Mouse (Mus musculus) liver, embryonic 11.5 days (tissue): ENCODE data around the gene Gstm7. TPM values are rescaled to one million over a fixed set of nuclear protein-coding genes. Genes with fewer than 3 reads are reported as not detected.

Source experiments
- ATAC-seq: fragments of 200-750 bp; cut with Nextera tagmentation; replicated peaks from 2 replicates; pipeline ENCODE4 v1.8.0; 2017; ENCODE audit warnings: moderate number of reproducible peaks, mild to moderate bottlenecking, moderate TSS enrichment, moderate library complexity; ENCODE audit not compliant: low FRiP score
- DNase-seq: peaks from one replicate; pipeline ENCODE4 v3.0.0-alpha.2; 2017; ENCODE audit warnings: low spot score
- H3K27ac ChIP-seq: fragments of 300-500 bp; sonication (generic); 2 replicates; pipeline ENCODE4 v1.5.1; 2014; ENCODE audit warnings: mild to moderate bottlenecking, low read depth, low read length, control low read depth
- H3K27me3 ChIP-seq: fragments of 300-500 bp; sonication (generic); replicated peaks from 2 replicates; pipeline ENCODE4 v1.6.1; 2014; ENCODE audit warnings: low read length, mixed read lengths; ENCODE audit not compliant: control insufficient read depth, insufficient read depth
- H3K36me3 ChIP-seq: fragments of 300-500 bp; sonication (generic); 2 replicates; pipeline ENCODE4 v1.6.1; 2014; ENCODE audit warnings: mild to moderate bottlenecking, low read length, moderate library complexity, mixed read lengths; ENCODE audit not compliant: control insufficient read depth, insufficient read depth
- H3K4me1 ChIP-seq: fragments of 300-500 bp; sonication (generic); replicated peaks from 2 replicates; pipeline ENCODE4 v1.6.1; 2014; ENCODE audit warnings: low read length, mixed read lengths; ENCODE audit not compliant: control insufficient read depth, insufficient read depth
- H3K4me2 ChIP-seq: fragments of 300-500 bp; sonication (generic); 2 replicates; pipeline ENCODE4 v1.6.1; 2014; ENCODE audit warnings: mild to moderate bottlenecking, control low read depth, moderate library complexity
- H3K4me3 ChIP-seq: fragments of 300-500 bp; sonication (generic); 2 replicates; pipeline ENCODE4 v1.5.1; 2014; ENCODE audit warnings: low read depth, low read length, control low read depth
- H3K9ac ChIP-seq: fragments of 300-500 bp; sonication (generic); 2 replicates; pipeline ENCODE4 v1.6.1; 2014; ENCODE audit warnings: low read depth, low read length, control low read depth
- H3K9me3 ChIP-seq: fragments of 300-500 bp; sonication (generic); 2 replicates; pipeline ENCODE4 v1.6.1; 2016; ENCODE audit warnings: low read length, inconsistent platforms, mixed read lengths; ENCODE audit not compliant: control insufficient read depth
- WGBS: fragments of 180-500 bp; shearing (Covaris S2); extraction: QIAGEN DNeasy Blood & Tissue Kit; methylation state at CpG from one replicate; pipeline ENCODE4 v1.1.7; 2014; 5-methylcytosine and 5-hydroxymethylcytosine counted together
- polyA plus RNA-seq: library from polyadenylated mRNA; unstranded; fragments of >200 nt; fragmentation: Nextera tagmentation; extraction: Ambion mirVana; gene quantifications from 2 replicates; pipeline ENCODE4 v1.2.1, GENCODE M21; 2014

Gstm7 gene
- polyA plus RNA-seq, 1 experiment from 2014 or later, result 10.8 TPM

- H3K4me2 ChIP-seq, result no peak overlapping the region
- H3K9me3 ChIP-seq, result no peaks in the 10 kb centered on the region
- no peak for ATAC-seq
- H3K36me3 ChIP-seq, result no peaks in the 10 kb centered on the region
- WGBS, result 86% methylated on average over 4 of the region's 4 CpGs
- no peak overlapping the region for H3K4me3 ChIP-seq
- H3K4me1 ChIP-seq, result no peaks in the 10 kb centered on the region
- no peaks in the 10 kb centered on the region for H3K27me3 ChIP-seq
- no peak overlapping the region for H3K27ac ChIP-seq
- DNase-seq, result no peak
- no peak overlapping the region for H3K9ac ChIP-seq
These were observed 1.9 kb downstream of the Gstm7 start for GRCm38 (mm10) chr3:107929731-107930130.

- H3K4me3 ChIP-seq, result no peak overlapping the region
- H3K36me3 ChIP-seq, result no peaks in the 10 kb centered on the region
- no peaks in the 10 kb centered on the region for H3K4me1 ChIP-seq
- H3K9ac ChIP-seq, result no peak overlapping the region
- H3K27ac ChIP-seq, result no peak overlapping the region
- 73% methylated on average over 4 of the region's 4 CpGs for WGBS
- ATAC-seq (no peak), DNase-seq (no peak)
- H3K27me3 ChIP-seq, result no peaks in the 10 kb centered on the region
- no peaks in the 10 kb centered on the region for H3K9me3 ChIP-seq
- no peak overlapping the region for H3K4me2 ChIP-seq
These were observed 2.4 kb downstream of the Gstm7 start for GRCm38 (mm10) chr3:107929243-107929642.

- no peaks in the 10 kb centered on the region for H3K36me3 ChIP-seq
- ATAC-seq (no peak), DNase-seq (no peak)
- H3K4me3 ChIP-seq, result no peak overlapping the region
- no peaks in the 10 kb centered on the region for H3K27me3 ChIP-seq
- H3K27ac ChIP-seq, result no peak overlapping the region
- no peaks in the 10 kb centered on the region for H3K4me1 ChIP-seq
- WGBS, result 84% methylated on average over 11 of the region's 11 CpGs
- no peak overlapping the region for H3K4me2 ChIP-seq
- H3K9ac ChIP-seq, result no peak overlapping the region
- H3K9me3 ChIP-seq, result no peaks in the 10 kb centered on the region
These were observed 2.9 kb downstream of the Gstm7 start for GRCm38 (mm10) chr3:107928691-107929090.

- no peaks in the 10 kb centered on the region for H3K36me3 ChIP-seq
- no peak overlapping the region for H3K27ac ChIP-seq
- no peaks in the 10 kb centered on the region for H3K4me1 ChIP-seq
- WGBS, result 90% methylated on average over 3 of the region's 3 CpGs
- no peak overlapping the region for H3K4me3 ChIP-seq
- ATAC-seq (no peak), DNase-seq (no peak)
- no peaks in the 10 kb centered on the region for H3K9me3 ChIP-seq
- H3K27me3 ChIP-seq, result no peaks in the 10 kb centered on the region
- H3K9ac ChIP-seq, result no peak overlapping the region
- H3K4me2 ChIP-seq, result no peak overlapping the region
These were observed 3.8 kb downstream of the Gstm7 start for GRCm38 (mm10) chr3:107927841-107928240.

GRCm38 (mm10) chr3:107925335-107925734 lies 6.3 kb downstream of the Gstm7 start:
- Histone ChIP-seq H3K9me3 (no peaks in the 10 kb centered on the region), H3K4me3 (no peak overlapping the region), H3K4me2 (no peak overlapping the region), H3K27ac (no peak overlapping the region), H3K4me1 (no peaks in the 10 kb centered on the region), H3K9ac (no peak overlapping the region), H3K27me3 (no peaks in the 10 kb centered on the region), H3K36me3 (no peaks in the 10 kb centered on the region)
- ATAC-seq (no peak), DNase-seq (no peak)
- 85% methylated on average over 3 of the region's 3 CpGs for WGBS

- Histone ChIP-seq H3K9me3 (no peaks in the 10 kb centered on the region), H3K9ac (no peak overlapping the region), H3K4me3 (no peak overlapping the region), H3K4me1 (no peaks in the 10 kb centered on the region), H3K27ac (no peak overlapping the region), H3K4me2 (no peak overlapping the region), H3K36me3 (no peaks in the 10 kb centered on the region), H3K27me3 (no peaks in the 10 kb centered on the region)
- DNase-seq (no peak), ATAC-seq (no peak)
- WGBS, result 81% methylated on average over 5 of the region's 5 CpGs
These were observed 11.3 kb downstream of the Gstm7 start for GRCm38 (mm10) chr3:107920348-107920747.

GRCm38 (mm10) chr3:107917783-107918408 lies 13.7 kb downstream of the Gstm7 start:
- Histone ChIP-seq H3K9me3 (no peaks in the 10 kb centered on the region), H3K27ac (no peak overlapping the region), H3K9ac (no peak overlapping the region), H3K36me3 (no peaks in the 10 kb centered on the region), H3K4me1 (no peaks in the 10 kb centered on the region), H3K4me2 (no peak overlapping the region), H3K27me3 (no peaks in the 10 kb centered on the region), H3K4me3 (no peak overlapping the region)
- 55% methylated on average over 7 of the region's 7 CpGs for WGBS
- DNase-seq (no peak), ATAC-seq (0 out of 2 replicates have a peak, but pooled peaks have one; percentile 49)

GRCm38 (mm10) chr3:107917097-107917496 lies 14.5 kb downstream of the Gstm7 start:
- Histone ChIP-seq H3K27ac (no peak overlapping the region), H3K9ac (no peak overlapping the region), H3K4me3 (no peak overlapping the region), H3K36me3 (no peaks in the 10 kb centered on the region), H3K4me1 (no peaks in the 10 kb centered on the region), H3K27me3 (no peaks in the 10 kb centered on the region), H3K4me2 (no peak overlapping the region), H3K9me3 (no peaks in the 10 kb centered on the region)
- no peak for DNase-seq
- no peak for ATAC-seq
- 66% methylated on average over 3 of the region's 3 CpGs for WGBS

- 82% methylated on average over 15 of the region's 15 CpGs for WGBS
- no peak for ATAC-seq
- Histone ChIP-seq H3K36me3 (no peaks in the 10 kb centered on the region), H3K9me3 (no peaks in the 10 kb centered on the region), H3K27ac (no peak overlapping the region), H3K9ac (no peak overlapping the region), H3K4me2 (no peak overlapping the region), H3K4me1 (no peaks in the 10 kb centered on the region), H3K27me3 (no peaks in the 10 kb centered on the region), H3K4me3 (no peak overlapping the region)
- no peak for DNase-seq
These were observed 14.9 kb downstream of the Gstm7 start for GRCm38 (mm10) chr3:107916674-107917073.
